14 mouse cellular contexts compared by ENCODE assay signal in genomic region chr11:118760296-118760988, GRCm38 (mm10).
DNase-seq lines count a peak whose midpoint lies in the region; ATAC-seq lines count a peak whose summit lies in the region.
"Had no signal": no experiment of that assay in that cellular context is flagged by ENCODE, and none has a peak within 500 bp of the region (broad histone marks: within the 10 kb centered on the region; RNA-seq: fewer than 3 reads in every experiment).

No protein-coding gene starts in this region.

- no peaks in the 10 kb centered on the region for H3K36me3 ChIP-seq in forebrain, embryonic 13.5 days (ENCODE audit: poor library complexity, severe bottlenecking)
- no peaks in the 10 kb centered on the region for H3K36me3 ChIP-seq in forebrain, embryonic 10.5 days (replicated peaks)
- H3K36me3 ChIP-seq in hindbrain, embryonic 16.5 days (ENCODE audit: control insufficient read depth, insufficient read depth, low read length) = no peaks in the 10 kb centered on the region
- H3K36me3 ChIP-seq: limb, embryonic 10.5 days had no signal

- H3K27me3 ChIP-seq in forebrain, embryonic 13.5 days = no peaks in the 10 kb centered on the region
- no peaks in the 10 kb centered on the region for H3K27me3 ChIP-seq in forebrain, embryonic 10.5 days (ENCODE audit: poor library complexity, severe bottlenecking)
- no peaks in the 10 kb centered on the region for H3K27me3 ChIP-seq in hindbrain, embryonic 16.5 days (replicated peaks; ENCODE audit: control insufficient read depth, insufficient read depth, low read length)

- 73% methylated on average over 12 of the region's 12 CpGs for WGBS in forebrain, embryonic 13.5 days
- WGBS in forebrain, embryonic 10.5 days = 86% methylated on average over 12 of the region's 12 CpGs
- 55% methylated on average over 12 of the region's 12 CpGs for WGBS in hindbrain, embryonic 16.5 days

- no peak overlapping the region for H3K4me2 ChIP-seq in forebrain, embryonic 13.5 days
- H3K4me2 ChIP-seq in hindbrain, embryonic 16.5 days (ENCODE audit: low read length) = no peak overlapping the region

- no peak overlapping the region for H3K4me3 ChIP-seq in forebrain, embryonic 13.5 days
- no peak overlapping the region for H3K4me3 ChIP-seq in forebrain, embryonic 10.5 days
- H3K4me3 ChIP-seq in hindbrain, embryonic 16.5 days (ENCODE audit: low read length) = no peak overlapping the region
- H3K4me3 ChIP-seq: limb, embryonic 10.5 days; myocyte had no signal

- peak overlapping the region; percentile 2; the same call in 1 of the 2 replicates for H3K9ac ChIP-seq in forebrain, embryonic 13.5 days
- no peak overlapping the region for H3K9ac ChIP-seq in hindbrain, embryonic 16.5 days (ENCODE audit: low read depth, low read length)

- peak overlapping the region; percentile 81 for H3K27ac ChIP-seq in forebrain, embryonic 13.5 days
- no peak overlapping the region for H3K27ac ChIP-seq in forebrain, embryonic 10.5 days
- H3K27ac ChIP-seq in hindbrain, embryonic 16.5 days (ENCODE audit: low read depth, low read length) = peak overlapping the region; percentile 70
- H3K27ac ChIP-seq: limb, embryonic 10.5 days had no signal

- H3K9me3 ChIP-seq in forebrain, embryonic 13.5 days (replicated peaks) = no peaks in the 10 kb centered on the region
- H3K9me3 ChIP-seq in forebrain, embryonic 10.5 days = no peaks in the 10 kb centered on the region
- H3K9me3 ChIP-seq in hindbrain, embryonic 16.5 days (ENCODE audit: control insufficient read depth, low read length) = no peaks in the 10 kb centered on the region
- H3K9me3 ChIP-seq: limb, embryonic 10.5 days had no signal

- no peak for DNase-seq in forebrain, embryonic 10.5 days (ENCODE audit: extremely low spot score, low spot score)
- peak; percentile 48 for DNase-seq in right cerebral cortex, postnatal 14 days
- DNase-seq in right cerebral cortex, adult 2 months (ENCODE audit: low spot score in 2 of 2) = no peak
- no peak for DNase-seq in liver
- no peak for DNase-seq in adrenal gland, postnatal 36 days
- DNase-seq: heart, postnatal 4 days; kidney, adult 2 months; lung, postnatal 4 days; thymus, adult 18-20 months had no signal

- ATAC-seq in forebrain, embryonic 13.5 days = peak; percentile 53; the same call in 1 of the 2 replicates
- ATAC-seq in hindbrain, embryonic 16.5 days = peak; percentile 46; the same call in 1 of the 2 replicates
- ATAC-seq: activated CD4-positive, CD25-positive, alpha-beta regulatory T cell, adult 4 months had no signal

- H3K4me1 ChIP-seq in forebrain, embryonic 13.5 days = peaks cover 46% of the 10 kb centered on the region
- H3K4me1 ChIP-seq in forebrain, embryonic 10.5 days = no peaks in the 10 kb centered on the region; the same call in none of the 2 replicates
- H3K4me1 ChIP-seq in hindbrain, embryonic 16.5 days (ENCODE audit: control insufficient read depth, insufficient read depth, low read depth, low read length) = peaks cover 10% of the 10 kb centered on the region
